Mouse (Mus musculus): ENCODE data around the gene Vmn1r206. TPM values are rescaled to one million over a fixed set of nuclear protein-coding genes. Genes with fewer than 3 reads are reported as not detected.
"Not testable (repeated sequence)": the region's sequence is repeated elsewhere in the genome, so short reads cannot be mapped to it uniquely, and the experiment has no call there.

Gene Vmn1r206
- not detected in 2 replicates for polyA plus RNA-seq (2014; fragmentation: Nextera tagmentation; extraction: Ambion mirVana)

GRCm38 (mm10) chr13:22624151-22624550 lies at the start of gene Vmn1r206:
Vmn1r206 (minus strand) TSS chr13:22624251.
- H3K27ac ChIP-seq (replicated peaks; ENCODE audit: low read depth, low read length); H3K9ac ChIP-seq (ENCODE audit: low read length); DNase-seq (ENCODE audit: low spot score); ATAC-seq (ENCODE audit: insufficient number of reproducible peaks, low FRiP score, low TSS enrichment, low read depth); H3K9me3 ChIP-seq (ENCODE audit: control insufficient read depth, low read length); H3K4me1 ChIP-seq (ENCODE audit: control insufficient read depth, insufficient read depth, low read length); H3K27me3 ChIP-seq (ENCODE audit: control insufficient read depth, insufficient read depth, low read length); H3K36me3 ChIP-seq (ENCODE audit: control insufficient read depth, insufficient read depth, low read length); H3K4me3 ChIP-seq (ENCODE audit: low read depth, low read length); H3K4me2 ChIP-seq (ENCODE audit: low read depth, severe bottlenecking): not testable (repeated sequence)

- H3K27me3 ChIP-seq (ENCODE audit: control insufficient read depth, insufficient read depth, low read length): no peaks in the 10 kb centered on the region
- WGBS: 90% methylated on average over 3 of the region's 3 CpGs
- ATAC-seq (ENCODE audit: insufficient number of reproducible peaks, low FRiP score, low TSS enrichment, low read depth): no peak
Observed at GRCm38 (mm10) chr13:22592900-22593299, 31.2 kb downstream of the Vmn1r206 start, which contains the start of gene Vmn1r205. Vmn1r205 (minus strand) TSS chr13:22593000.

GRCm38 (mm10) chr13:22583336-22583735 lies 40.7 kb downstream of the Vmn1r206 start:
- ATAC-seq (ENCODE audit: insufficient number of reproducible peaks, low FRiP score, low TSS enrichment, low read depth); DNase-seq (ENCODE audit: low spot score); H3K27me3 ChIP-seq (ENCODE audit: control insufficient read depth, insufficient read depth, low read length); H3K4me1 ChIP-seq (ENCODE audit: control insufficient read depth, insufficient read depth, low read length); H3K9ac ChIP-seq (ENCODE audit: low read length); H3K36me3 ChIP-seq (ENCODE audit: control insufficient read depth, insufficient read depth, low read length); H3K4me2 ChIP-seq (ENCODE audit: low read depth, severe bottlenecking); H3K9me3 ChIP-seq (ENCODE audit: control insufficient read depth, low read length); H3K27ac ChIP-seq (replicated peaks; ENCODE audit: low read depth, low read length); H3K4me3 ChIP-seq (ENCODE audit: low read depth, low read length): not testable (repeated sequence)
- WGBS: 80% methylated on average over 14 of the region's 14 CpGs

More at GRCm38 (mm10) chr13:22592900-22593299, 31.2 kb downstream of the Vmn1r206 start, which contains the start of gene Vmn1r205:
- Histone ChIP-seq H3K9me3 (ENCODE audit: control insufficient read depth, low read length) (no peaks in the 10 kb centered on the region), H3K9ac (ENCODE audit: low read length) (no peak within 1 kb of the TSS), H3K4me3 (ENCODE audit: low read depth, low read length) (no peak within 1 kb of the TSS), H3K4me1 (ENCODE audit: control insufficient read depth, insufficient read depth, low read length) (no peaks in the 10 kb centered on the region), H3K36me3 (ENCODE audit: control insufficient read depth, insufficient read depth, low read length) (no peaks in the 10 kb centered on the region), H3K27ac (replicated peaks; ENCODE audit: low read depth, low read length) (no peak within 1 kb of the TSS), H3K4me2 (ENCODE audit: low read depth, severe bottlenecking) (no peak within 1 kb of the TSS)
- DNase-seq (ENCODE audit: low spot score): no peak

GRCm38 (mm10) chr13:22574911-22575310 lies 49.1 kb downstream of the Vmn1r206 start:
- H3K4me2 ChIP-seq (ENCODE audit: low read depth, severe bottlenecking); H3K27me3 ChIP-seq (ENCODE audit: control insufficient read depth, insufficient read depth, low read length); H3K27ac ChIP-seq (replicated peaks; ENCODE audit: low read depth, low read length); ATAC-seq (ENCODE audit: insufficient number of reproducible peaks, low FRiP score, low TSS enrichment, low read depth); H3K36me3 ChIP-seq (ENCODE audit: control insufficient read depth, insufficient read depth, low read length); H3K9ac ChIP-seq (ENCODE audit: low read length); H3K9me3 ChIP-seq (ENCODE audit: control insufficient read depth, low read length); H3K4me3 ChIP-seq (ENCODE audit: low read depth, low read length); H3K4me1 ChIP-seq (ENCODE audit: control insufficient read depth, insufficient read depth, low read length); DNase-seq (ENCODE audit: low spot score): not testable (repeated sequence)
- WGBS: 83% methylated on average over 3 of the region's 3 CpGs

Other genes with a start within 250 kb of the Vmn1r206 start
- not detected in 2 replicates for gene Vmn1r199, start 244.4 kb downstream of the Vmn1r206 start, polyA plus RNA-seq (2014; fragmentation: Nextera tagmentation; extraction: Ambion mirVana)
- not detected in 2 replicates for gene Vmn1r200, start 233.9 kb downstream of the Vmn1r206 start, polyA plus RNA-seq (2014; fragmentation: Nextera tagmentation; extraction: Ambion mirVana)
- not detected in 2 replicates for gene Vmn1r201, start 152.3 kb downstream of the Vmn1r206 start, polyA plus RNA-seq (2014; fragmentation: Nextera tagmentation; extraction: Ambion mirVana)
- not detected in 2 replicates for gene Vmn1r202, start 118.9 kb downstream of the Vmn1r206 start, polyA plus RNA-seq (2014; fragmentation: Nextera tagmentation; extraction: Ambion mirVana)
- not detected in 2 replicates for gene Vmn1r203, start 106.1 kb downstream of the Vmn1r206 start, polyA plus RNA-seq (2014; fragmentation: Nextera tagmentation; extraction: Ambion mirVana)
- not detected in 2 replicates for gene Vmn1r204, start 71.1 kb downstream of the Vmn1r206 start, polyA plus RNA-seq (2014; fragmentation: Nextera tagmentation; extraction: Ambion mirVana)
- gene Vmn1r205, start 31.3 kb downstream of the Vmn1r206 start, polyA plus RNA-seq (2014; fragmentation: Nextera tagmentation; extraction: Ambion mirVana): not detected in 2 replicates
- gene Vmn1r207-ps, start 105.4 kb upstream of the Vmn1r206 start, polyA plus RNA-seq (2014; fragmentation: Nextera tagmentation; extraction: Ambion mirVana): not detected in 2 replicates
- not detected in 2 replicates for gene Vmn1r208, start 153.1 kb upstream of the Vmn1r206 start, polyA plus RNA-seq (2014; fragmentation: Nextera tagmentation; extraction: Ambion mirVana)
- gene Vmn1r209, start 185.4 kb upstream of the Vmn1r206 start, polyA plus RNA-seq (2014; fragmentation: Nextera tagmentation; extraction: Ambion mirVana): not detected in 2 replicates
- gene Vmn1r210, start 207.1 kb upstream of the Vmn1r206 start, polyA plus RNA-seq (2014; fragmentation: Nextera tagmentation; extraction: Ambion mirVana): not detected in 2 replicates
- gene Vmn1r211, start 233.3 kb upstream of the Vmn1r206 start, polyA plus RNA-seq (2014; fragmentation: Nextera tagmentation; extraction: Ambion mirVana): not detected in 2 replicates